Mouse (Mus musculus) bone marrow, adult 2 months (tissue): ENCODE results near the gene Traf3. TPM values are rescaled to one million over a fixed set of nuclear protein-coding genes. Genes with fewer than 3 reads are reported as not detected.

Experiments
- H3K27ac ChIP-seq: fragments of 200-500 bp; 2 replicates; pipeline ENCODE4 v1.5.1; 2012; ENCODE audit warnings: low read depth, mild to moderate bottlenecking, control low read depth, inconsistent platforms, low read length; ENCODE audit not compliant: control insufficient read depth, poor library complexity, insufficient read depth
- H3K4me1 ChIP-seq: fragments of 200-500 bp; 2 replicates; pipeline ENCODE4 v1.6.1; 2011; ENCODE audit warnings: low read length; ENCODE audit not compliant: control insufficient read depth, insufficient read depth
- H3K4me3 ChIP-seq: fragments of 200-500 bp; replicated peaks from 2 replicates; pipeline ENCODE3; 2011; ENCODE audit warnings: mild to moderate bottlenecking, low read depth, low read length, control low read depth; ENCODE audit not compliant: control insufficient read depth
- CTCF ChIP-seq: fragments of 200-500 bp; IDR thresholded peaks from 2 replicates; pipeline ENCODE4 v1.5.1; 2011; ENCODE audit warnings: low read length, control low read depth; ENCODE audit not compliant: control insufficient read depth, insufficient read depth
- POLR2A ChIP-seq: fragments of 200-500 bp; IDR thresholded peaks from 2 replicates; pipeline ENCODE4 v1.6.1; 2011; ENCODE audit warnings: low read depth, mild to moderate bottlenecking, control low read depth, low read length, borderline replicate concordance; ENCODE audit not compliant: control insufficient read depth
- WGBS: fragments of 180-500 bp; shearing (Covaris S2); methylation state at CpG from one replicate; pipeline ENCODE4 v1.1.7; 2018; 5-methylcytosine and 5-hydroxymethylcytosine counted together
- polyA plus RNA-seq: library from polyadenylated mRNA; stranded (reverse); fragments of >200 nt; gene quantifications from 2 replicates; pipeline ENCODE4 v1.2.4, GENCODE M21; 2011; ENCODE audit warnings: low replicate concordance; ENCODE audit not compliant: missing spikeins, insufficient read depth, insufficient read length

Gene Traf3
- polyA plus RNA-seq, 1 experiment: 9.2 TPM

DNA sequence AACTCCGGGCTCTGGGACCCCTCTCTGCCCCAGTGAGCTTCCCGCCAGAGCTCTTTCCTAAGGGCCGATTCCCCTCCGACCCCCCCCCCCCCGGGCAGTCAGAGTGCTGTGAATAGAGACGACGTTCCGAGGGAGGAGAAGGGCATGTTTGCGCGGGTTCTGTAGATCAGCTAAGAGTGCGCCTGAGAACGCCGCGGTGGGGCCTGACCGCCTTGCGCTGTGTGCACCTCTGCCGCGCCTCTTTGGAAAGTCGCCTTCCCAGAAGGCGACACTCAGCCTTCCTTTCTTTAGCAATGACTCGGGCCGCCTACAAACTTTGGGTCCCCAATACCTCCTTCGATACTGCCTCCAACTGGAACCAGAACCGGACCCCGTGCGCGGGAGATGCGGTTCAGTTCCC, 105.2 kb downstream of the Traf3 start:
- H3K4me3 ChIP-seq: no peak overlapping the region

DNA sequence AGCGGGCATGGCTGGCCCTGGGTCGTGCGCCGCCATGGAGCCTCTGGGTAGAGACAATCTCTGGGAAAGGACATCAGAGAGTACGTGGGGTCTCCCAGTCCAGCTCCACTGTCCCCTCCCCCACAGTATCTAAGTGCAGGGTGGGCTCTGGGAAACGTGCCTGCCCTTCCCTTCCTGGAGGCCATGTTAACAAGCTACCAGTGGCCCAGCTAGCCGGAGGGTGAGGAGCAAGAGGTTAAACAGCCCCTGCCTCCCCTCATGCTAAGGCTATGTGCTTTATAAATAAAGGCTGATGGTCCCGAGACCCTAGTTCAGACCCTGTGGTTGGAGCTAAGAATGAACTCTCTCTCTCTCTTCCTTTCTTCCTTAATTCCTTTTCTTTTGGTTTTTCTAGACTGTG, 105.8 kb downstream of the Traf3 start:
- Histone ChIP-seq H3K4me3 (no peak overlapping the region), H3K4me1 (no peaks in the 10 kb centered on the region), H3K27ac (no peak overlapping the region)
- TF ChIP-seq CTCF: no peak
- TF ChIP-seq POLR2A: no peak
- WGBS: 22% methylated on average over 8 of the region's 8 CpGs

More for the DNA sequence above, 105.2 kb downstream of the Traf3 start:
- H3K4me1 ChIP-seq: no peaks in the 10 kb centered on the region
- TF ChIP-seq CTCF (no peak), POLR2A (no peak)
- no peak overlapping the region for H3K27ac ChIP-seq
- 8% methylated on average over 28 of the region's 28 CpGs for WGBS

DNA sequence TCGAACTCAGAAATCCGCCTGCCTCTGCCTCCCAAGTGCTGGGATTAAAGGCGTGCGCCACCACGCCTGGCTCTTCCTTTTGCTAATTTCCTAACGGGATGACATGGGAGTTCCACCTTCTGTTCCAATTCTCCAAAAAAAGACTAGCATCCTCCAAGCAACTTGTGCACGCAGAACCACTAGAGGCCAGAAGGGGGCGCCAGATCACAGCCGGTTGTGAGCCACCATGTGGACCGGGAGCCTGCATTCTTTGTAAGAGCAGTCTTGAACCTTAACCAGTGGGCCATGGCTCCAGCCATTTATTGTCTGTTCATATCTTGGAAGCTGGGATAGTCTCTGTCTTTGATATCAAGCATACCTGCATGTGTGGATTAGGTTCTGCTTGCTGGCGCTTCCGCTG, 106.2 kb downstream of the Traf3 start:
- WGBS: 22% methylated on average over 12 of the region's 12 CpGs
- H3K4me1 ChIP-seq: no peaks in the 10 kb centered on the region

DNA sequence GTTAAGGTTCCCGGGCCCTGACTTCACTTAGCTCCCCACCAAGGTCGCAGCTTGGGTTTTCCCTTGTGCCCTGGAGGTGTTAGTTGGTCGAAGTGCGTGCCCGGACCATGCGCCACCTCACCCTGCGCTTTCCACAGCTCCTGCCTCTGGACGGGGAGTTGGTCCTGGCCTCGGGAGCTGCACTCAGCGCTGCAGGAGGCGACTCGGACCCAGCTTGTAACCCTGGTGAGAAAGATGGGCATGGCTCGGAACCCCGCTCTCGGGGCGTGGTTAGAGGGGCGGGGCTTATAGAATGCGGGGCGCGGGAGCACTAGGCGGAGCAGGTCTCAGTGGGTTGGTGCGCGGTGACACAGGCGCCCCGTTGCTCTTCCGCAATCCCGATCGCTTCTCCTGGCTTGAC, 107.8 kb downstream of the Traf3 start:
- Histone ChIP-seq H3K27ac (no peak overlapping the region), H3K4me1 (no peaks in the 10 kb centered on the region), H3K4me3 (no peak overlapping the region)
- 6% methylated on average over 28 of the region's 28 CpGs for WGBS
- no peak for TF ChIP-seq CTCF
- TF ChIP-seq POLR2A: no peak

More for the DNA sequence above, 106.2 kb downstream of the Traf3 start:
- no peak overlapping the region for H3K27ac ChIP-seq
- H3K4me3 ChIP-seq: no peak overlapping the region
- TF ChIP-seq POLR2A (no peak), CTCF (peak; percentile 83)

DNA sequence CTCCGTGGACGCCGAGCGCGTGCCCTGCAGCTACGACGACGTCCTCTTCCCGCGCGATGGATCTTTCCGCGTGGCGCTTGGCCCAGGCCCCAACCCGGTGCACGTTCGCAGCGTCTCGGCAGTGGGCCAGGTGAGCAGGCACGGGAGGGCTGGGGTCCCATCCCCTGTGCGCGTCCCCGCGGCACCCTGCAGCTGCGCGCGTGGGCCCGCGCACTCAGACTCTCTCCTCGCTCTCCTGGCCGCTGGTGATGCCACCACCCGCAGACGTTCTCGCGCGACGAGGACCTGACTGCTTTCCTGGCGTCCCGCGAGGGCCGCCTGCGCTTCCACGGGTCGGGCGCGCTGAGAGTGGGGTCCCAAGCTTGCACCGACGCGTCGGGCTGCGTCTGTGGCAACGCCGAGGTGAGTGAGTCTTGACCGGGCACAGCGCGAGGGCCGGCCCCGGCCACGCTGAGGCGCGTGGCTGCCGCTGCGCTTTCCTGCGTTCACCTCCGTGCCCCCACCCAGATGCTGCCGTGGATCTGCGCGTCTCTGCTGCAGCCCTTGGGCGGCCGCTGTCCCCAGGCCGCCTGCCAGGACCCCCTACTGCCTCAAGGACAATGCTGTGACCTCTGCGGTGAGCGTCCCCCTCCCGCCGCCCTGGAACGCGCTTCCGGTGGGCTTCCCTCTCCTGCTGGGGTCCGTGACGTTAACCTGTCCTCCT, 108.4 kb downstream of the Traf3 start:
- TF ChIP-seq CTCF (no peak), POLR2A (no peak)
- Histone ChIP-seq H3K4me3 (no peak overlapping the region), H3K4me1 (no peaks in the 10 kb centered on the region), H3K27ac (no peak overlapping the region)
- 5% methylated on average over 80 of the region's 80 CpGs for WGBS

DNA sequence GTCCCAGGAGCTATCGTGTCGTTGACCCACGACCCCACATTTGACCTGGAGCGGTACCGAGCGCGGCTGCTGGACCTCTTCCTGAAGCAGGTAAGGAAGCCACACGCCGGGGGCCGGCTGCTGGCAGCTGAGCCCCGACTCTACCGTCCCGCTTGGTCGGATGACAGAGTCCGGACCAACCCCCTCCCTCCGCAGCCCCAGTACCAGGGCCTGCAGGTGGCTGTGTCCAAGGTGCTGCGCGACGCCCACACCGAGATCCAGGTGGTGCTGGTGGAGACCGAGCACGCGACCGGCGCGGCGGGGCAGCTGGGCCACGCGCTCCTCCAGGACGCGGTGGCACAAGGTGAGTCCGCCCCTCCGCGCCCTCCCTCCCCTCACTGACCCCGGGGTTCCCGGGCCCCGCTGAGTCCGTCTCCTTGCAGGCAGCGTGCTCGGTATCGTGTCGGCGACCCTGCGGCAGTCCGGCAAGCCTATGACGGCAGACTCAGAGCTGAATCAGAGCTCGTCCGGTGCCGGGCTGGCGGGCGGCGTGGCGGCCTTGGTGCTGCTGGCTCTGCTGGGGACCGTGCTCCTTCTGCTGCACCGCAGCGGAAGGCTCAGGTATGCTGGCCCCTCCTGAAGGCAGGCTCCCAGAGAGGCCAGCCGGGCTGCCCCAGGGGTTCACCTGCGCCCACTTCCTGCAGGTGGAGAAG, 109.1 kb downstream of the Traf3 start:
- TF ChIP-seq CTCF (no peak), POLR2A (no peak)
- no peaks in the 10 kb centered on the region for H3K4me1 ChIP-seq
- 2% methylated on average over 58 of the region's 58 CpGs for WGBS
- H3K4me3 ChIP-seq: no peak overlapping the region
- no peak overlapping the region; the same call in 1 of the 2 replicates for H3K27ac ChIP-seq

DNA sequence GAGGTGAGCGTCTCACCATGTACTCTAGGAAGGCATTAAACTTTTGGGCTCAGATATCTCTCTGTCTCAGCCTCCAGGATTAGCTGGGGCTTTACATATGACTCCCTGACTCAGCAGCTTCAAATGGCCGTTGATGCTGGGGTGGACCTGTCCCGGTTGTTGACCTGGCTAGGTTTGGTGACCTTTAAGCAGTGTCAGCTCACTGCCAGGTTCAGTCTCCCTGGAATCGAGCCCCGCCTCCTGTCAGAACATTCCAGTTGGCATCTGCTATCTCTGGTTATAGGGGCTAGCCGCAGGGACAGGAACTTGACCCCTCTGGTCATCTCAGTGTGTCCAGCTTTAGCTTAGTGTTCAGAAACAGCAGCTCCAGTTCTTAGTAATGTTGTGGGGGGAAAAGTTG, 110.2 kb downstream of the Traf3 start:
- 63% methylated on average over 6 of the region's 6 CpGs for WGBS
- no peak for TF ChIP-seq POLR2A
- TF ChIP-seq CTCF: no peak
- Histone ChIP-seq H3K4me3 (no peak overlapping the region), H3K27ac (no peak overlapping the region), H3K4me1 (no peaks in the 10 kb centered on the region)

DNA sequence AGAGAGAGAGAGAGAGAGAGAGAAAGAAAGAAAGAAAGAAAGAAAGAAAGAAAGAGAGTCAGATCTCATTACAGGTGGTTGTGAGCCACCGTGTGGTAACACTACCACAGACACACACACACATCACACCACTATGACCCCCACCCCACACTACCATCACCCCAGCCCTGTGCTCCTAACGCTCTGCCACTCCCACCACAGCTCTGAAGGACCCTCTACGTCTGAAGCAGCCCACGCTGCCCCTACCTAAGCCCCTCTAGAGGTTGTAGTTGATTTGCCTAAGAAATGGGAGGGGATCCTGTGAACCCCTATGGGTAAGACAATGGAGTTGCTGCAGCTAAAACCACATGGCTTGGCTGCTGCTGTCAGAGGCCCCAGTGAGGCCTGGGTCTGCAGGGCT, 117.4 kb downstream of the Traf3 start:
- Histone ChIP-seq H3K27ac (no peak overlapping the region), H3K4me1 (no peaks in the 10 kb centered on the region), H3K4me3 (no peak overlapping the region)
- WGBS: 86% methylated on average over 4 of the region's 4 CpGs
- TF ChIP-seq POLR2A: no peak
- TF ChIP-seq CTCF: no peak

DNA sequence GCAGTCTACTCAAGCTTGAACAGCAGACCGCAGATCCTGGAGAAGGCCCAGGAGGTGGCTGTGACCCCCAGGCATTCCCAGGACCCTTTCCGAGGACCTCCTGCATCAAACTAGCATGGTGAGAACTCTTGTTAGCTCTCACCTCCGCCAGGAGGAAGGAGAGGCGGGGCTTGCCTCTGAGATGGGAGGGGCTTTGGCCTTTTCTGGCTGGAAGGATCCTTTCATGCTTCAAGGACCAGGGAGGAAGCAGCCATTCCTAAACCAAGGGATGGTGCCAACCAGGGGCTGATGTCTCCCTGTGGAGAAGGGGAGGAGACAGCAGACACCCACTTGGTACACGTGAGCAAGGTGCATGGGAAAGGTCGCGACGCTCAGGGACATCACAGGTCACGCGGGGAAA, 118.4 kb downstream of the Traf3 start:
- H3K4me3 ChIP-seq: no peak overlapping the region
- H3K4me1 ChIP-seq: no peaks in the 10 kb centered on the region
- TF ChIP-seq POLR2A (no peak), CTCF (no peak)
- 43% methylated on average over 10 of the region's 10 CpGs for WGBS
- no peak overlapping the region for H3K27ac ChIP-seq
